Mouse (Mus musculus): ENCODE results near the gene Rpap1. TPM values are rescaled to one million over a fixed set of nuclear protein-coding genes. Genes with fewer than 3 reads are reported as not detected.
"Not testable (repeated sequence)": the region's sequence is repeated elsewhere in the genome, so short reads cannot be mapped to it uniquely, and the experiment has no call there.

Rpap1 gene
- polyA plus RNA-seq, 1 experiment, result 13.8 TPM

DNA sequence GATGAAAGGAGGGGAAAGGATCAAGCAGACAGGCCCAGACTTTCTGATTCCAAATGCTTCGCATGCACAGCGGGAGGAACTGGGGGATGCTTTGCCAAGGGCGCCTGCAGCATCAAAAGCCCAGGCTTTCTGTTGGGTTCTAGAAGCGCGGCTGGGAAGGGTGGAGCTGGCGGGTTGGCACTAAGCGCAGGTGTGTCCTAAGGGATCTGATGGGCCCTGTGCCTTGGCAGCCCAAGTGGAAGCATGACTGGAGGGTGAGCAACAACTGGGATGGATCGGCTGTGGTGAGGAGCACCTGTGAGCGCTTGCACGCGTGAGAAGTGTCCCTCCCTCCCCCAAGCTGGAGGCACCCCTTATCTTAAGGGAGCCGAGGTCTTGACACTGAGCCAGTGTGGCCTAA lies 50.2 kb downstream of the Rpap1 start:
- 26% methylated on average over 12 of the region's 12 CpGs for WGBS
- H3K27ac ChIP-seq (ENCODE audit: insufficient read depth, low read depth, low read length), result no peak overlapping the region
- TF ChIP-seq POLR2A (IDR thresholded peaks at IDR 0.05; ENCODE audit: low read depth, low read length) (no peak), CTCF (conservative IDR thresholded peaks at IDR 0.05; ENCODE audit: insufficient read depth, insufficient read length, low read depth, low read length) (no peak)
- peaks cover 3% of the 10 kb centered on the region; the same call in 1 of the 2 replicates for H3K36me3 ChIP-seq (ENCODE audit: control insufficient read depth, insufficient read depth, low read length)
- no peak overlapping the region for H3K4me3 ChIP-seq (ENCODE audit: insufficient read depth, low read depth, low read length)
- no peaks in the 10 kb centered on the region for H3K27me3 ChIP-seq (replicated peaks; ENCODE audit: control insufficient read depth, insufficient read depth, low read length)
- no peaks in the 10 kb centered on the region for H3K4me1 ChIP-seq (ENCODE audit: control insufficient read depth, insufficient read depth, low read length)
- DNase-seq, result no peak

DNA sequence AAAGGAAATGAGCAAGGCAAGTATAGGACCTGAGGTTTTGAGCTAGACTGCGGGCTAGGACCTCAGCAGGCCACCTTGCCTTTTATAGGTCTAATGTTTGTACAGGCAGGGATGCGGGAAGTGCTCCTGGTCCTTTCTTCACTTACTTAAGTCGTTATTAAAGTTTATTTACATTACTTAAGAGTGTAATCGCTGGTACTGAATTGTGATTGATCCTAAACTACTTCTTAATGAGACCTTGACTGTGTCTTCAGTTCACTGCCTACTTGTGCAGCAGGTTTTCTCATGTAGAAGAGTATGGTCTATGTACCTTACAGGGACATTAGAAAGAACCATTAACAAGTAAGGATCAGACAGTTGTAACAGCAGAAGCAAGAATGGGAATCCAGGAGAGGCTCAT lies 56.6 kb downstream of the Rpap1 start:
- Histone ChIP-seq H3K27ac (ENCODE audit: insufficient read depth, low read depth, low read length) (no peak overlapping the region), H3K4me3 (ENCODE audit: insufficient read depth, low read depth, low read length) (no peak overlapping the region), H3K36me3 (ENCODE audit: control insufficient read depth, insufficient read depth, low read length) (peaks cover 13% of the 10 kb centered on the region), H3K4me1 (ENCODE audit: control insufficient read depth, insufficient read depth, low read length) (no peaks in the 10 kb centered on the region), H3K27me3 (replicated peaks; ENCODE audit: control insufficient read depth, insufficient read depth, low read length) (no peaks in the 10 kb centered on the region)
- TF ChIP-seq POLR2A (IDR thresholded peaks at IDR 0.05; ENCODE audit: low read depth, low read length) (no peak), CTCF (conservative IDR thresholded peaks at IDR 0.05; ENCODE audit: insufficient read depth, insufficient read length, low read depth, low read length) (no peak)
- DNase-seq, result no peak
- WGBS, result 81% methylated on average over 4 of the region's 4 CpGs

DNA sequence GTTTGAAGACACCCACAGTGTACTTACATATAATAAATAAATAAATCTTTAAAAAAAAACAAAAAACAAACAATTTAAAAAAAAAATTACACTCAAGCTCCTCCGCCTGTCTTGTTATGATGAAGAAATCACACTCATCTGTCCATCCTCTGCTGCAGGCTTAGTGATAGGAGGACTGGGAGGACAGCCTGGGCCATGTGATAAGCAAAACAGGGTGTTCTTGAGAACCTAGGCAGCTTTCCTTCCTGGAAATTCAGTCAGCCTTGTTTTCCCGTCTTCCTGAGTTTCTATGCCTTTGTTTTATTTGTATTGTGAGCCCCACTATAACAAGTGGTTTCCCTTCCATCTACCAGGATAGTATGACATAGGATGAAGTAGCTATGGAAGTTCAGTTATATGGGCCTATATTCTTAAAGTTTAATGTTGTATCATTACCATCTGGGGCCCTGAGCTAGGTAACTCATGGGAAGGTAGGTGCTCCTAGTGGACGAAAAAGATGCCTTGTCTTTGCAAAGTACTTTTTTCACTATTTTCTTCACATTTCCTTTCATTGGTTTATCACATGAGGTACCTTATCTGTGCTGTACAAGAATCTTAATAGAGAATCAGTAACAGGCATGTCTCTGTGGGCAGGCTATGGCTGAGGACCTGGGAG lies 59.4 kb downstream of the Rpap1 start:
- Histone ChIP-seq H3K4me1 (ENCODE audit: control insufficient read depth, insufficient read depth, low read length) (no peaks in the 10 kb centered on the region), H3K4me3 (ENCODE audit: insufficient read depth, low read depth, low read length) (no peak overlapping the region), H3K36me3 (ENCODE audit: control insufficient read depth, insufficient read depth, low read length) (peaks cover 14% of the 10 kb centered on the region), H3K27me3 (replicated peaks; ENCODE audit: control insufficient read depth, insufficient read depth, low read length) (no peaks in the 10 kb centered on the region), H3K27ac (ENCODE audit: insufficient read depth, low read depth, low read length) (no peak overlapping the region)
- DNase-seq, result no peak
- TF ChIP-seq CTCF (conservative IDR thresholded peaks at IDR 0.05; ENCODE audit: insufficient read depth, insufficient read length, low read depth, low read length), result no peak
- TF ChIP-seq POLR2A (IDR thresholded peaks at IDR 0.05; ENCODE audit: low read depth, low read length), result no peak
- WGBS, result 89% methylated on average over 3 of the region's 3 CpGs

DNA sequence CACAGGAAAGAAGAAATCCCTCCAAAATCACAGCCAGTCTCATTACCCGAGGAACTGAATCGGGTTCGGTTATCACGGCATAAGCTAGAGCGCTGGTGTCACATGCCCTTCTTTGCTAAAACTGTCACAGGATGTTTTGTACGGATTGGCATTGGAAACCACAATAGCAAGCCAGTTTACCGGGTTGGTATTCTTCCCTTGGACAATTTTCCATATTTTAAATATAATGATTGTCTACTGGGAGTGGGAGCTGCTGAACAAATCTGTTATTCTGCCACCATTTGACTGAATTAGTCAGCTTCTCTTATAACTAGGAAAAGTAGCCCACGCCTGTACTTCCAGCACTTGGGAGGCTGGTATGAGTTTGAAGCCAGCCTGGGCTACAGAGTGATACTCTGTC lies 66.3 kb downstream of the Rpap1 start:
- Histone ChIP-seq H3K4me3 (ENCODE audit: insufficient read depth, low read depth, low read length) (no peak overlapping the region), H3K4me1 (ENCODE audit: control insufficient read depth, insufficient read depth, low read length) (no peaks in the 10 kb centered on the region), H3K27me3 (replicated peaks; ENCODE audit: control insufficient read depth, insufficient read depth, low read length) (no peaks in the 10 kb centered on the region), H3K27ac (ENCODE audit: insufficient read depth, low read depth, low read length) (no peak overlapping the region), H3K36me3 (ENCODE audit: control insufficient read depth, insufficient read depth, low read length) (peaks cover 11% of the 10 kb centered on the region)
- TF ChIP-seq CTCF (conservative IDR thresholded peaks at IDR 0.05; ENCODE audit: insufficient read depth, insufficient read length, low read depth, low read length), result no peak
- no peak for TF ChIP-seq POLR2A (IDR thresholded peaks at IDR 0.05; ENCODE audit: low read depth, low read length)
- no peak for DNase-seq
- WGBS, result 95% methylated on average over 8 of the region's 8 CpGs

DNA sequence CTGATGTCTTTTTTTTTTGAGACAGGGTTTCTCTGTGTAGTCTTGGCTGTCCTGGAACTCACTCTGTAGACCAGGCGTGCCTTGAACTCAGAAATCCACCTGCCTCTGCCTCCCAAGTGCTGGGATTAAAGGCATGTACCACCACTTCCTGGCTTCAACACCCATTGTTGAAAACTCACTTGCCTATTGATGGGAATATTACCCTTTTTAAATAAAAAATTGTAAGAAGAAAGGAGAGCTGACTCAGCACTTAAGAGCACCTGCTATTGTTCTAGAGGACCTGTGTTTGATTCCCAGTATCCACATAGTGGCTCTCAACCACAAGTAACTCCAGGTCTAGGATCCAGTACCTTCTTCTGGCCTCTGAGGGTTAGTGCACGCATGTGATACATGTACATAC lies 71.5 kb downstream of the Rpap1 start:
- H3K36me3 ChIP-seq (ENCODE audit: control insufficient read depth, insufficient read depth, low read length); H3K27ac ChIP-seq (ENCODE audit: insufficient read depth, low read depth, low read length); H3K4me1 ChIP-seq (ENCODE audit: control insufficient read depth, insufficient read depth, low read length); DNase-seq; H3K4me3 ChIP-seq (ENCODE audit: insufficient read depth, low read depth, low read length); H3K27me3 ChIP-seq (replicated peaks; ENCODE audit: control insufficient read depth, insufficient read depth, low read length): not testable (repeated sequence)
- 98% methylated on average over 2 of the region's 2 CpGs for WGBS

Other genes with a start within 250 kb of the Rpap1 start
- gene Exd1, start 239.9 kb downstream of the Rpap1 start, polyA plus RNA-seq (2012; rRNA removed), result 0.52 and 0.56 TPM in 2 replicates
- 129 and 135 TPM in 2 replicates for gene Chp1, start 239.8 kb downstream of the Rpap1 start, polyA plus RNA-seq (2012; rRNA removed)
- 0.25 and 0.29 TPM in 2 replicates for gene Nusap1, start 169.2 kb downstream of the Rpap1 start, polyA plus RNA-seq (2012; rRNA removed)
- gene Oip5, start 169.1 kb downstream of the Rpap1 start, polyA plus RNA-seq (2012; rRNA removed), result 0.38 and 0.75 TPM in 2 replicates
- gene Ndufaf1, start 124.7 kb downstream of the Rpap1 start, polyA plus RNA-seq (2012; rRNA removed), result 8.1 and 13.1 TPM in 2 replicates
- 7.8 and 10.9 TPM in 2 replicates for gene Rtf1, start 112.5 kb downstream of the Rpap1 start, polyA plus RNA-seq (2012; rRNA removed)
- gene Itpka, start 45.2 kb downstream of the Rpap1 start, polyA plus RNA-seq (2012; rRNA removed), result 2.0 and 2.5 TPM in 2 replicates
- gene Ltk, start 27.1 kb downstream of the Rpap1 start, polyA plus RNA-seq (2012; rRNA removed), result 2.0 and 2.6 TPM in 2 replicates
- gene Tyro3, start 10.2 kb upstream of the Rpap1 start, polyA plus RNA-seq (2012; rRNA removed), result 2.5 and 3.0 TPM in 2 replicates
- 14.7 and 15.3 TPM in 2 replicates for gene Mga, start 109.7 kb upstream of the Rpap1 start, polyA plus RNA-seq (2012; rRNA removed)
- gene Mapkbp1, start 185.2 kb upstream of the Rpap1 start, polyA plus RNA-seq (2012; rRNA removed), result 9.0 and 11.5 TPM in 2 replicates
- 8.9 and 9.0 TPM in 2 replicates for gene Jmjd7, start 239.9 kb upstream of the Rpap1 start, polyA plus RNA-seq (2012; rRNA removed)
- gene Gm28042, start 240.0 kb upstream of the Rpap1 start, polyA plus RNA-seq (2012; rRNA removed), result 2.0 and 2.4 TPM in 2 replicates
- 1.6 and 1.8 TPM in 2 replicates for gene Pla2g4b, start 245.9 kb upstream of the Rpap1 start, polyA plus RNA-seq (2012; rRNA removed)

All from kidney, adult 2 months (tissue).